Mouse (Mus musculus) liver, postnatal 0 days (tissue): ENCODE results near the gene Cflar. TPM values are rescaled to one million over a fixed set of nuclear protein-coding genes. Genes with fewer than 3 reads are reported as not detected.
"Not testable (repeated sequence)": the region's sequence is repeated elsewhere in the genome, so short reads cannot be mapped to it uniquely, and the experiment has no call there.

Experiments used
- ATAC-seq: fragments of 200-750 bp; cut with Nextera tagmentation; 2 replicates; pipeline ENCODE4 v1.8.0; 2017; ENCODE audit warnings: mild to moderate bottlenecking, moderate library complexity
- DNase-seq: peaks from one replicate; pipeline ENCODE4 v3.0.0-alpha.2; 2016
- H3K27ac ChIP-seq: fragments of 300-500 bp; sonication (generic); 2 replicates; pipeline ENCODE4 v1.5.1; 2014; ENCODE audit warnings: antibody characterized with exemption, moderate library complexity, mild to moderate bottlenecking, low read depth
- H3K27me3 ChIP-seq: fragments of 300-500 bp; sonication (generic); 2 replicates; pipeline ENCODE4 v1.6.1; 2014; ENCODE audit warnings: low read length, control low read depth, mixed read lengths; ENCODE audit not compliant: insufficient read depth
- H3K36me3 ChIP-seq: fragments of 300-500 bp; sonication (generic); replicated peaks from 2 replicates; pipeline ENCODE4 v1.6.1; 2014; ENCODE audit warnings: mild to moderate bottlenecking, control low read depth, low read length, moderate library complexity, mixed read lengths; ENCODE audit not compliant: insufficient read depth
- H3K4me1 ChIP-seq: fragments of 300-500 bp; sonication (generic); 2 replicates; pipeline ENCODE4 v1.6.1; 2014; ENCODE audit warnings: antibody characterized with exemption, mild to moderate bottlenecking, control low read depth; ENCODE audit not compliant: insufficient read depth
- H3K4me2 ChIP-seq: fragments of 300-500 bp; sonication (generic); 2 replicates; pipeline ENCODE4 v1.6.1; 2014; ENCODE audit warnings: low read depth, mild to moderate bottlenecking, low read length, moderate library complexity, mixed read lengths
- H3K4me3 ChIP-seq: fragments of 300-500 bp; sonication (generic); 2 replicates; pipeline ENCODE4 v1.5.1; 2014; ENCODE audit warnings: low read depth, low read length
- H3K9ac ChIP-seq: fragments of 300-500 bp; sonication (generic); replicated peaks from 2 replicates; pipeline ENCODE4 v1.6.1; 2014; ENCODE audit warnings: mild to moderate bottlenecking, moderate library complexity
- H3K9me3 ChIP-seq: fragments of 300-500 bp; sonication (generic); 2 replicates; pipeline ENCODE4 v1.6.1; 2016; ENCODE audit warnings: mild to moderate bottlenecking, control low read depth, low read length, mixed read lengths
- CTCF ChIP-seq: sonication (generic); IDR thresholded peaks from 2 replicates; pipeline ENCODE4 v1.5.1; 2016; ENCODE audit warnings: antibody characterized with exemption, low read depth
- EP300 ChIP-seq: IDR thresholded peaks from 2 replicates; pipeline ENCODE4 v1.6.1; 2016; ENCODE audit warnings: antibody characterized with exemption, low read depth, mild to moderate bottlenecking
- WGBS: fragments of 180-500 bp; shearing (Covaris S2); extraction: QIAGEN DNeasy Blood & Tissue Kit; methylation state at CpG from one replicate; pipeline ENCODE4 v1.1.7; 2014; ENCODE audit not compliant: insufficient replicate concordance; 5-methylcytosine and 5-hydroxymethylcytosine counted together
- polyA plus RNA-seq: library from polyadenylated mRNA; unstranded; fragments of >200 nt; fragmentation: Nextera tagmentation; extraction: Ambion mirVana; gene quantifications from 2 replicates; pipeline ENCODE4 v1.2.1, GENCODE M21; 2015

Gene Cflar
- polyA plus RNA-seq, 1 experiment from 2014 or later = 30.2 TPM

- 40% methylated on average over 1 of the region's 1 CpGs for WGBS
- H3K4me1 ChIP-seq, H3K9ac ChIP-seq, H3K27me3 ChIP-seq, H3K27ac ChIP-seq, H3K36me3 ChIP-seq, H3K9me3 ChIP-seq, ATAC-seq, H3K4me3 ChIP-seq, DNase-seq, H3K4me2 ChIP-seq: not testable (repeated sequence)
- TF ChIP-seq CTCF = peak; percentile 45
Observed at GRCm38 (mm10) chr1:58697607-58698006, 13.7 kb upstream of the Cflar start.

GRCm38 (mm10) chr1:58698781-58699180, 12.5 kb upstream of the Cflar start:
- H3K4me2 ChIP-seq = no peak overlapping the region
- H3K9ac ChIP-seq = no peak overlapping the region
- no peak overlapping the region for H3K4me3 ChIP-seq
- no peaks in the 10 kb centered on the region for H3K9me3 ChIP-seq
- no peaks in the 10 kb centered on the region for H3K27me3 ChIP-seq
- 79% methylated on average over 4 of the region's 4 CpGs for WGBS
- no peaks in the 10 kb centered on the region for H3K36me3 ChIP-seq
- TF ChIP-seq CTCF (no peak), EP300 (no peak)
- no peak overlapping the region for H3K27ac ChIP-seq
- ATAC-seq (no peak), DNase-seq (no peak)
- H3K4me1 ChIP-seq = peaks cover 3% of the 10 kb centered on the region; the same call in 1 of the 2 replicates

GRCm38 (mm10) chr1:58699988-58700387, 11.3 kb upstream of the Cflar start:
- H3K27ac ChIP-seq = no peak overlapping the region
- no peaks in the 10 kb centered on the region for H3K9me3 ChIP-seq
- no peak for DNase-seq
- H3K27me3 ChIP-seq = no peaks in the 10 kb centered on the region
- TF ChIP-seq CTCF (no peak), EP300 (no peak)
- 44% methylated on average over 3 of the region's 3 CpGs for WGBS
- H3K4me1 ChIP-seq = peaks cover 3% of the 10 kb centered on the region; the same call in 1 of the 2 replicates
- H3K9ac ChIP-seq = no peak overlapping the region
- ATAC-seq = no peak
- no peak overlapping the region for H3K4me2 ChIP-seq
- no peak overlapping the region for H3K4me3 ChIP-seq
- H3K36me3 ChIP-seq = no peaks in the 10 kb centered on the region

- not testable (repeated sequence) for H3K4me1 ChIP-seq, H3K9ac ChIP-seq, H3K9me3 ChIP-seq, H3K36me3 ChIP-seq, DNase-seq, H3K27ac ChIP-seq, ATAC-seq, H3K4me3 ChIP-seq, H3K27me3 ChIP-seq, H3K4me2 ChIP-seq
- WGBS = 49% methylated on average over 4 of the region's 5 CpGs
Observed at GRCm38 (mm10) chr1:58700580-58701162, 10.6 kb upstream of the Cflar start.

- ATAC-seq, DNase-seq: not testable (repeated sequence)
Observed at GRCm38 (mm10) chr1:58710043-58710442, 1.3 kb upstream of the Cflar start.

GRCm38 (mm10) chr1:58710711-58711364, 470 bp upstream of the Cflar start:
- no peaks in the 10 kb centered on the region for H3K9me3 ChIP-seq
- H3K4me3 ChIP-seq = peak overlapping the region; percentile 88
- H3K4me1 ChIP-seq = peaks cover 7% of the 10 kb centered on the region; the same call in 1 of the 2 replicates
- no peak for DNase-seq
- H3K27ac ChIP-seq = peak overlapping the region; percentile 100
- 27% methylated on average over 10 of the region's 10 CpGs for WGBS
- TF ChIP-seq EP300 = no peak
- no peak for TF ChIP-seq CTCF
- peaks cover 8% of the 10 kb centered on the region; the same call in 1 of the 2 replicates for H3K36me3 ChIP-seq
- H3K4me2 ChIP-seq = peak overlapping the region; percentile 85
- H3K9ac ChIP-seq = peak overlapping the region; percentile 97
- no peaks in the 10 kb centered on the region for H3K27me3 ChIP-seq
- no peak for ATAC-seq

More at GRCm38 (mm10) chr1:58710043-58710442, 1.3 kb upstream of the Cflar start:
- not testable (repeated sequence) for H3K9ac ChIP-seq, H3K4me2 ChIP-seq, H3K4me1 ChIP-seq, H3K9me3 ChIP-seq, H3K36me3 ChIP-seq, H3K27me3 ChIP-seq, H3K4me3 ChIP-seq
- 93% methylated on average over 1 of the region's 1 CpGs for WGBS
- peak overlapping the region; percentile 60; the same call in 1 of the 2 replicates for H3K27ac ChIP-seq
